Mouse (Mus musculus) lung, adult 18-20 months (tissue): ENCODE measurements around the gene Npw.
"Not testable (repeated sequence)": the region's sequence is repeated elsewhere in the genome, so short reads cannot be mapped to it uniquely, and the experiment has no call there.

Experiments used
- DNase-seq, 2 experiments: peaks; one replicate each; pipeline ENCODE4 v3.0.0; 2022; ENCODE audit warnings: mixed read lengths in 2 of 2

Gene Npw

DNA sequence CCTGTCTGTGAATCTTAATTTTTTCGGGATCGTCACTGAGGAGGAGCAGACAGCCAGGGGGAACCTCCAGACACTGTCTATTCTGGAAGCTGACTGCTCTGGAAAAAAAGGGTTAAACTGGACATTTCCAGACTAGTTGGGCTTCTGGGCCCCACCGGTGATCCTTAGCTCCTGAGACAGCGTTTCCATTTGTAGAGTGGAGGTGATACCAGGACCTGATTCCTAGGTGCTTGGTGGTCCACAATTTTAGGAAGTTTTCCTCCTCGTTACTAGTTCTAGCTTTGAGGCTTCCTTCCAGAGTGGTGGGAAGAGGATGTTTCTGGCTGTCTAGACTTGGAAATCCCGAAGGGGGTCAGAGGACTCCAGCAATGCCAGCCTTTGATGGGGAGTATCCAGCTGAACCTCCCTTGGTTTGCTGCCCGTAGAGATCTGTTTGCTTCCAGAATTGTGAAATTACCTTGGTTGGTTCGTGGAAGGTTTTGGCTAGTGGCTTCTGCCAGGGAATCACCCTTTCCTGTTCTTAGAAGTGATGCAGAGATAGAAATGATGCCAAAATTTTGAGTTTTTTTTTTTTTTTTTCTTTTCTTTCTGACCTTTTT, 12.1 kb upstream of the Npw start:
- no peak for DNase-seq

DNA sequence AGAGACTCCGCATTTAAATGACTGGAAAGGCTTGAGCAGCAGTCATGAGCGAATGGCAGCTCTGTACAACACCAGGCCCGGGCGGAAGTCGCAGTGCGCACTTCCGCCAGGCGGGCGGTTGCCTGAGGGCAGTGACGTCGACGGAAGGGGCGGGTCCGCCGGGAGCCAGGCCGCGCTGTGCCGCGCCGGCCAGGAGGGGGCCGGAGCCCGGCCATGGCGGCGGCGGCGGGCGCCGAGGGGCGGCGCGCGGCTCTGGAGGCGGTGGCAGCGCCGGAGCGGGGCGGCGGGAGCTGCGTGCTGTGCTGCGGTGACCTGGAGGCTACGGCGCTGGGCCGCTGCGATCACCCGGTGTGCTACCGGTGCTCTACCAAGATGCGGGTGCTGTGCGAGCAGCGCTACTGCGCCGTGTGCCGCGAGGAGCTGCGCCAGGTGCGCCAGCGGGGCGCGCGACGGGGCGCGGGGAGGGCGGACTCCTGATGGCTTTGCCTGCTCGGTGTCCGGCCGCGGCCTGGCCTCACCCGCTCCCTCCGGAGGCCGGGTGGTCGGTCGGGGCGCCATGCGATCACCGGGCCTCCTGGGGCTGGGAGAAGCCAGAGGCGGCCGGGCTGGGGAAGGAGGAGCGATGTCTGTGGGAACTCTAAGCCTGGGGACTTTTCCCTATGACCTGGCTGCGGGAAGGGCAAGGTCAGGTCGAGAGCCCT, 11.4 kb upstream of the Npw start, which contains the start of gene Zfp598:
Gene Zfp598 (plus strand): TSS at position 143 of the 701 bp plus-strand sequence.
- DNase-seq: peak; percentile 93 to 95

DNA sequence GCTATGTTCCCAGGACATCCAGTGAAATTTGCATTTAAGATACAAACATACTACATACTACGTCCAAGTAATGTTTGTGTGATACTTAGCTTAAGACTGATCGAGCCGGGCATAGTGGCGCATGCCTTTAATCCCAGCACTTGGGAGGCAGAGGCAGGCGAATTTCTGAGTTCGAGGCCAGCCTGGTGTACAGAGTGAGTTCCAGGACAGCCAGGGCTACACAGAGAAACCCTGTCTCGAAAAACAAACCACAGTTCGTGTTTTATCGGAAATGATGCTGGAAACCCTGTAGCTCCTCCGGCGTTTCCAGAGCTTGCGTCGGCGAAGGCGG, 10.9 kb upstream of the Npw start:
- not testable (repeated sequence) for DNase-seq

DNA sequence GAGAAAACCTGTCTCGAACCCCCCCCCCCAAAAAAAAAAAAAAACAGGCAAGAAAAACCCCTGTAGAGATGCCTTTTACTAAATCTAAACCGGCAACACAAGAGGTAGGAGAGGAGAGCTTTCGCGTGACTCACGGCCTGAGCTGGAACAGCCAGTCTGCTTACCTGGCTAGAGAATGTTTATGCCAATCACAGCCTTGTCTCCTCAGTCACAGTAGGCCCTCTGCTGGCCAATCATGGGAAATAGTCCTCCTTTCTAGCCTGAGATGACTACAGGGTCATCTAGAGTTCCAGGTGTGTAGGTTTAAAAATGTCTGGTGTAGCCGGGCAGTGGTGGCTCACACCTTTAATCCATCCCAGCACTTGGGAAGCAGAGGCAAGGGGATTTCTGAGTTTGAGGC, 9.2 kb upstream of the Npw start:
- peak; percentile 83 to 88 for DNase-seq

DNA sequence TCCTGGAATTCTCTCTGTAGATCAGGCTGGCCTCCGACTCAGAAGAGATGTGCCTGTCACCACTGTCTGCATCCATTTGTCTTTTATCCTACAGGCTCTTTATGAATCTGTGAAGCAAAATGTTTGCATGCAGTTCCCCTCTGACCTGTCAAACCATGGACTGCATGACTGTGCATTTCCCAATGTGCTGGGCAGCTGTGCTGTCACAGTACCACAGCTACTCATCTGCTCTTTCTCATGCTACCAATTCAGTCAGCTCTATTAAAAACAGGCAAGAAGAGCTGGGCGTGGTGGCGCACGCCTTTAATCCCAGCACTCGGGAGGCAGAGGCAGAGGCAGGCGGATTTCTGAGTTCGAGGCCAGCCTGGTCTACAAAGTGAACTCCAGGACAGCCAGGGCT, 8.8 kb upstream of the Npw start:
- DNase-seq: not testable (repeated sequence)

DNA sequence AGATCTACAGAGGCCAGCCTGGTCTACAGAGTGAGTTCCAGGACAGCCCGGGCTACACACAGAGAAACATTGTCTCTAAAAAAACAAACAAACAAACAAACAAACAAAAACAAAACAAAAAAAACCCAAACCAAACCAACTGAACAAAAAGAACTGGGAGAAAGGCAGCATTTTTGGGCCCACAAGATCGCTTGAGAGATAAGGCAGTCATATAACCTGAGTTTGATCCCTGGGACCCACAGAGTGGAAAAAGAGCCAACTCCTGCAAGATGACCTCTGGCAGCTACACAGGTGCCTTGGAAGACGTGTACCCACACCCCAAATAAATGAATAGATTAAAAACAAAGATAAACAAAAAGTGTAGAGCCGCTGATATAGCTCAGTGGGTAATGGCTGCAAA, 3.3 kb downstream of the Npw start:
- DNase-seq: no peak

DNA sequence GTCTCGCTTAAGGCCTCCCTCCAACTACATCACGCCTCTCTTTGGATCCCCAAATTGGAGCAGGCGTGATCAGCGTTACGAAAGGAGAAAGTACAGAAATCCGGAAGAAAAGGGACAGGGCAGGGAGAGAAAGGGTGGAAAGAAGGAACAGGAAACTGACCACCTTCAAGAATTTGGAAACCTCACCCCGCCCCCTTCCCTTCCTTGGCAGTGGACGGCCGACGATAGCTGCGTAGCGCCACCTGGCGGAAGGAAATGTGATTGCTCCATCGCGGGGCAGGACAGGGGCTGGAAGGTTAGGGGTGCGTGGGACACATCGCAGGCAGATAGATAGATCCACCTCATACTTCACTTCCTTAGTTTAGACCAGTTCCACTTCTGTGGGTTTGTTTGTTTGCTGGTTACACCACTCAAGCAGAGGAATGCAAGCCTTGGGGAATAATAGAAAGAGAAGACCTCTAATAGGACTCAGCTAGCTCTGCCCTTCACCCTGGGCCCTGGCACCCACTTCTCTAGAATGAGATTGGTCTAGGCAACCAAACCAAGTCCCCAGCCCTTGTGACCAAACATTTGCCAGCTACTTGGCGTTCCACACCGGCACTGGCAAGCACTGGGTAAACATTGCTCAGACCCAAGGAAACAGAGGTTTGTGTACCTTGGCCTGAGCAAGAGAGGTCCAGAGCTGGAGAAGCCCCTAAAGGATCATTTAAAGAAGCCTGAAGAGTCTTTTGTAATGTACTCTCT, 4.1 kb downstream of the Npw start:
- peak; percentile 91 to 93 for DNase-seq

DNA sequence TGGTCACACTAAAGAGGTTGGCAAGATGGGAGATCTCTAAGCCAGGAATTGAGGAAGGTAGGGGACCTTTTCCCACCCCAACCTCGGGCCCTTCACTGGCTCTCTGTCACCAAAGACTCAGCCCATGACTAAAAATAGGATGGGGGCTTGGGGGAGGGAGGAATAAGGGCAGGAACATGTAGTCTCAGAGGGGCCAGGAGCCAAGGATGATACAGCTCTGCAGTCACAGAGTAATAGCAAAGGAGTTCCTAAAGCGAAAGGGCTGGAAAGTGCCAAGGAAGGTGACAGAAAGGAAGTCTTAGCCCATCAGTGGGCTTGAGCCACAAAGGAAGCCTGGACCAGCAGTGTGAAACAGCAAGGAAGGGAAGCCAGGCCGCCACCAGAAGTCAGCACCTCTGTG, 6.4 kb downstream of the Npw start:
- no peak for DNase-seq

DNA sequence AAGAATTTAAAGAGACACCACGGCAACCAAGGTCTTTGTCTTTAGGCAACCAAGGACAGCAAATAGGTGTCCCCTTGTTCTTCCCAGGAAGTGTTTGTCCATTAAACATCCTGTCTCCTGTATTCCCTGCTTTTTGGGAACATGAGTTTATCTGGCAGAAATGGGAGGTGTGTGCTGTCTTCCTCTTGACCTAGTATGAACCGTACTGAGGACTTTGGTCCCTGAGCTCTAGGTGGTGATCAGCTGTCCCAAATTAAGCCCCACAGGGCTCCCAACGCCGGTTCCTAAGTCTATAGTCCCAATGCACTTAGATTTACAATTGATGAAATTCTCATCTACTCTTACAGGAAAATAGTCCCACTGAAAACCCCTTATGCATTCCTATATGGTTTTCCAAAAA, 7.5 kb downstream of the Npw start:
- no peak for DNase-seq

DNA sequence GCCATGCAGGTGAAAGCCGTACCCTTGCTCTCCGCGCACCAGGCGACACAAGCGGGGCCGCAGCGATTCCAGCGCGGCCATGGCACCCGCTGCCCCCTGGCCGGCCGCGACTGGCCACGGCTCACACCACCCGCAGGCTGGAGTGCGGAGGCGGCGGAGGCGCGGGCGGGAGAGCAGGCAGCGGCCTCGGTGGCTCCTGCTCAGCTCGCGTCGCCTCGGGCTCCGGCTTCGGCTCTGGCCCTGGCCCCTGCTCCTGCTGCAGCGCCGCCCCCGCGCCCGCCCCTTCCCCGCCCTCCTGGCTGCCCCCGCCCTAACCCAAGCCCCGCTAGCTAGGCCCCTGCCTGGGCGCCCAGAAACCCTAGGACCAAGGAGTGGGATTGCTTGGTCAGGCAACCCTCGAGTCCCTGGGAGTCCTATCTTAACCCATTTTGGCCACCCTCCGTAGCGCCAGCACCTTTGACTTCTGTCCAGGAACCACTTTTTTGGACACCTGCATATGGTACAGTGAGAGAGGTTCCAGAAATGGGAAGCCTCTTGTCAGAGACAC, 8.1 kb downstream of the Npw start, which contains the start of gene Slc9a3r2:
Gene Slc9a3r2 (minus strand): TSS at position 258 of the 547 bp plus-strand sequence.
- DNase-seq: peak; percentile 59 to 62

DNA sequence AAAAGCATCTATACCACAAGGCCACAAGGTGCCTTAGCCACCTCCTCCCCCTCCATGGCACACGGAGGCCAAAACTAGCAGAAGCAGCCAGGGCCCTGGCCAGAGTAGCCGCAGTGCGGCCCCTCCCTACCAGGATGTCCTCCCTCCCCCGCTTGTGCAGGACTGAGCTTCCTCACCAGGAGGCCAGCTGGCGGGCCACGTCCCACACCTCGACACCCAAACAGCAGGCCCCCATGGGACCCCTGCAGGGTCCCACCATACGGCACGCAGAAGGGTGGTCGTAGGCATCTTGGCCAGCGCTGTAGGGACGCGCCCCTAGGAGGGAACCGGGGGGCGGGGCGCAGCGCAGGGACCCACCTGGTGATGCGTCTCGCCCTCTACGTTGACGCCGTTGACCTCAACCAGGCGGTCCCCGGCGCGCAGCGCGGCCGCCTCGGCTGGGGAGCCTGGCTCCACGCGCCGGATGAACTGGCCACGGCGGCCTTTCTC, 8.6 kb downstream of the Npw start:
- DNase-seq: peak; percentile 74 to 79

DNA sequence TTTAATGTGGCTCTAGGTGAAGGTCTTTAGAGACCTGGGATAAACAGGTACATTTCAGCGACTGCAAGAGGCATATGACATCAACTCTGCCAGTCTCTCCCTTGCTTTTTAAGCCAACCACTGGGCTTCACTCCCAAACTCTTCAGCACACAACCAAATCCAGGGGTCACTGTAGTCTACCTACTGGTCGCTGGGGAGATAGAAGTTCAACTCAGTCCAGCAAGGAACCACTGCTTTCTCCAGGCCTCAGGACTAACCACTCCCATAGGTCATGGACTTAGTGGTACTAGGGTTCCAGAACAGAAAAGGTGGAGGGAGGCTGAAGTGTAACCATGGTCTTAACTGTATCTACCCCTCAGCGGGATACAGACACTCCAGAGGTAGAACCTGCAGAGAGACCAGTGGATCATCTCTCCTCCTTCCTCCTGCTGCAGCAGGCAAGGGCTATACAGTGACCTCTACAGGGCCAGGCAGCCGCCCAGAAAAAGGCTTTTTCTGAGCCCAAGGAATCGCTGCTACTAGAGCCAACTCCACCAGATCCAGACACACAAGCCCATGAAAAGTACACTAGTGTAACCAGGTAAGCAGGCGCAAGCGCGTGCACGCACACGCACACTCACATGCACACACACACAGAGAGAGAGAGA, 9.4 kb downstream of the Npw start:
- no peak for DNase-seq

DNA sequence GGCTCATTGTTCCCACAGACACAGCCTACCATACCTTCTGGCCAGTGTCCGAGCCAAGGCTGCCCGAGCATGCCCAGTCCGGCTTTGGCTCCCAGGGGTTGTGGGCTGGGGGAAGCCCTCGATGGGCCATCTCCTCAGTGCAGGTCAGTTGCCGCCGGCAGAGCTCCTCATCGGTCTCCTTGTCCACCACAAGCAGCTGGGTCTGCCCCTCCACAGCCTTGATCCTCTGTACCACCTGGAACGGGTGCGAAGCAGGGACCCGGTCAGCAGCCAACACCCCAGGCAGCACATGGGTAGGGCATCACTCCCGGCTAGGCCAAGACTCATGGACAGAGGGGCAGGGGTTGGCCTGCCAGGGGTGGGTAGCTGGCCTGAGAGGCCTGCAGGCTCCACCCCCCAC, 10.8 kb downstream of the Npw start:
- DNase-seq: peak in 1 of 2 experiments; percentile 51

DNA sequence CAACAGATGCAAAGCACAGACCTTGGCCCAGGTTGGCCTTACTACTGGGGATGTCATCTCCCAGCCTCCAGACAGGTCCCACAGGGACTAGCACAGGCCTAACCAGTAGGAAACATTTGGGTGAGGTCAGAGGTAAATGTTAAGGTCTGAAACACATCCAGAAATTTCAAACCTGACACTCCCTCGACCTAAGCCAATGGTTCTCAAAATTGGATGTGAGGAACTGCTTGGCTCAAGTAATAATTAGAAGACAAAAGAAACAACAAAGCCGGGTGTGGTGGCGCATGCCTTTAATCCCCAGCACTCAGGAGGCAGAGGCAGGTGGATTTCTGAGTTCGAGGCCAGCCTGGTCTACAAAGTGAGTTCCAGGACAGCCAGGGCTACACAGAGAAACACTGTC, 11.9 kb downstream of the Npw start:
- DNase-seq: no peak

DNA sequence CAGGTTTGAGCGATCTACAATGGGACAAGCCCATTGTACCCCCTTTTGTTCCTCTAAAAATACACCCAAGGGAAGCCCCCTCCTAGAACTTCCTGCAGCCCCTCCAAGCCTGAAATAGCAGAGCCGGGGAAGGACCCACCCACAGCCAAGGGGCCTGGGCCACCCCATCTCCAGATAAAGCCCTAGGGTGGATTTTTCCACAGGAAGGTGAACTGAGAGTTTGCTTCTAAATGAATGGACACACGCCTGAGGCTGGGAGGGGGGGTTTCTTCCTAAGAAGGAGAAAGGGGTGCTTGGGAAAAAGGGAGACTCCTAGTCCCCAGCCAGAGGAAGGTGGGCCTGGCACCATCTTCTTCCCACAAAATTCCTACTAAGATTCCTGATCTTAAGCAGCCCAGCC, 12.3 kb downstream of the Npw start:
- DNase-seq: peak; percentile 63 to 76

DNA sequence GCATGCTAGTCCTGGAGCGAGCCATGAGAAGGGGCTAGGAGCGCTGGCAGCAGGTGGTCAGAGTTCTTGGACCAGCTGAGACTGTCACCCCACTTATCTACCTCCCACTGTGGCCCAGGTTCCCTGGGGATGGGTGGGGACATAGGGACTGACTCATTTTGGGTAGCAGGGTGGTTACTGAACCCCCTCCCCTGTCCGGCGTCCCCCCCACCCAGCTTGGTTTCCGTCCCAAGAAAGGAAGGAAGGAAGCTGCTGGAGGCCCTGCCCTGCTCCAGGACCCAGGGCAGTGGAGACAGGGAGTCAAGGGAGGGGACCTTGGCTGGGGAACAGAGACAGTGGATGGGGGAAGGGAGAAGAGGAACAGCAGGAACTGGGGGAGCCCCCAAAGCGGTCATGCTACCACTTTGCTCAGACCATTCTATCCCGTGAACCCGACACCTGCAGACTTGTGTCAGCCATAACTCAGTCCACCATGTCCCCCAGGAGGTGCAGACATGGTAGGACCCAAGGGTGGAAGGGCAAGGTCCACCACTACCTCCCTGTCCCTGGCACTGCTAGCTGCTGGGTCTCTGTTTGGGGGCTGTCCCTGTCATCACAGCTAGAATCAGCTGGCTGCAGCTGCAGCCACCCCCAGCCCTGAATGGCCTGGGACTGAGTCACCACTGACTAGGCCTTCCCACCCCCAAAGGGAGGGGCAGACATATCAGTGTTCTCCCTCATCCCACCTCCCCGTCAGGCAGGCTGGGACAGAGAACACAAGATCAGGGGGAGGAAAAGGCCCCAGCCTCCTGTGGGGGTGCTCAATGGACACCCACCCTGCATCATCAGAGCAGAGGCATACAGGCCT, 13.2 kb downstream of the Npw start:
- DNase-seq: peak; percentile 74 to 85

DNA sequence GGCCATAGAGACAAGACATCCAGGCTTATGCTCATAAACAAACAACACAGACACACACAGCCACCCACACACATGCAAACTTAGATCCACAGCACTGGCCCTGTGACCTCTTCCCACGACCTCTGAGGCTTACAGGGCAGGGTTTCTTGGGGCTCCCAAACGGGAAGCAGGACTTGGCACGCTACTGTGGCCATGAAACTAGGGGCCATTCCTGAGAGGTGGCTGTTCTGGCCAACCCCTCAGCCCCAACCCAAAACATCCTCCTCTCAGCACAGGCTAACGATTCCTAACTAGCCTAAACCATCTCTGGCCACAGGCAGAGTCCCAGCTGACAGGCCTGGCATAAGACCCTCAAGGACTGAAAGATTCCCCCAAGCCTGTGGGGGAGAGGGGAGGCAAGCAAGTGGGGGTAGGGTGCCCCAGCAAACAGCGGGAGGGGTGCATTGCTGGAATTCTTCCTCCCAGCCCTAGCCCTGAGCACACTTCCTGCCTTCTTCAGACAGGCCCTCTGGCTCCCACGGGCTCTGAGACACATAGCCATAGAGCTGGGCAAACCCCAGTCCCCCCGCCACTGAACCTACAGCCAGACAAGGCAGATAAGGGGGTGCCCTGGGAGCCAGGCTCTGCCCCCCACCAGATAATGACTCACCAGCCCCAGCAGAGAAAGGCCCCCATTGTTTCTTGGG, 14.1 kb downstream of the Npw start:
- DNase-seq: peak; percentile 63 to 69

DNA sequence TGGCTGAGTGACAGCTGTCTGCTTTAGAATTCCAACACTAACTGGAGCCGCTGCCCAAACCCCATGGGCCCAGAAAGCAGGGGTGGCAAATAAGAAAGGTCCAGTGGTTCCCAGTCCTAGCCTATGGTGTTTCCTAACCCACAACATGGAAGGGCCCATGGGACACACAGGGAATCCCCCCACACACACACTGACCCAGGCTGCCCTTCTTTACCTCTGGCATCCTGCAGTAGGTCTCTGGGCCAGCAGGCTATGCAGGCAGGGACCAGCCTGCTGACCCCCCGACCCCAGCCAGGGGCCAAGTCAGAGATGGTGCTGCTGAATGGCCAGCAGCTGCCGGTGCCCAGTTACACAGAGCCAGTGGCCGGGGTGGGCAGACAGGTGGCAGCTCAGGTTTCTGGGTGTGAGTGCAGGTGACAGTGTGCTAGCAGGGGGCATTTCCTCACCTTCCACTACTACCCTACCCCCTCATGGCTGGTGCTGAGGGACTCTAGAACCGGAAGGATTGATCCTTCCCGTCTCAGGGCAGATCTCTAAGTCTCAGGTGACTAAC, 15.4 kb downstream of the Npw start:
- DNase-seq: no peak

DNA sequence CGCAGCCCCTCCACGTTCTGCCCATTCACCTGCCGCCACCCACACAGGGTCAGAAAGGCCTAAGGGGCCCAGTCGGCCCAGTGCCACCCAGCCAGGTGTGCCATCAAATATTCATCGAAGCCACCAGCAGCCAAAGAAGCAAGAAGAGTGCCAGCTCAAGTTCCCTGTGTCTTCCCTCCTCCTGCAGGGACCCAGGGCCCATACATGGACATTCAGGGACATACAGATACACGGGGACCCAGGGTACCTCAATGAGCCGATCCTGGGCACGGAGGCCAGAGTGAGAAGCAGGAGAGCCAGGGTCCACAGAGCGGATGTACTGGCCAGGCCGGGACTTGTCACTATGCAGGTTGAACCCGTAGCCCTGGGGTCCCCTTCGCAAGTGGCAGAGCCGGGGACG, 16.3 kb downstream of the Npw start:
- DNase-seq: no peak

DNA sequence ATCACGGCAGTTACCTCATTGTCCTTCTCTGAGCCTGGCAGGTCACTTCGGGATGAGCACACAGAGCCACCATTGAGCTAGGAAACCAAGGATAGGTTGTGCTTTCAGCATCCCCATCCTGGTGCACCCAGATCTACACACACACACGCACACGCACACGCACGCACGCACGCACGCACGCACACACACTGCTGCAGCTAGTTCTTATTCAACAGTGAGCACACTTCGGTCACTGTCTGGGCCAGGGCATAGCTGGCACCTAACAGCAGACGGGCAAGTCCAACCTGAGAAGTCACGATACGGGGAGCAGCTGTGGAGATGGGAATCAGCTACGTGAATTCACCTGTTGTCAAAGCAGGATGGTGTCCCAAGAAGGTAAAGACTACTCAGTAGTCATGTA, 17.7 kb downstream of the Npw start:
- no peak for DNase-seq

DNA sequence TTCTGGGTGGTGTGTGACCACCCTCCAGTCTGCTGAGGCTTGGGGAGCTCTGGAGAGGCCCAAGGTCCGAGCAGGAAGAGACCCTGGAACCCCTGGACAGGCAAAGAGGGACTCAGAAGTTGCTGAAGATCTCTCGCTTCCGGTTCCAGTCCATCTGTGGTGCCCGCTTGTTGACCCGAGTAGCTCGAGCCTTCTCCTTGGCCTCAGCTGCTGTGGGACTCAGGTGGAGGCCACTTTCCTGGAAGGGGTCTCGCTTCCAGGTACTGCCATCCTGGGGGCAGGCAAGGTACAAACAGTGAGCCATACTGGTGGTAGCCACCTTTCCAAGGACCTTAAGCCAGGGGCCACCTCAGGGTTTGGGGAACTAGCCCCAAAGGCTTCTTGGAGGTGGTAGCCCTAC, 18.1 kb downstream of the Npw start:
- no peak for DNase-seq
